Mouse (Mus musculus) left cerebral cortex, postnatal 36 days (tissue): ENCODE results near the gene Zfp451. TPM values are rescaled to one million over a fixed set of nuclear protein-coding genes. Genes with fewer than 3 reads are reported as not detected.

Experiments used
- DNase-seq, 2 experiments: peaks; one replicate each; pipeline ENCODE4 v3.0.0; 2021 to 2022; ENCODE audit warnings: low spot score in 2 of 2, mixed read lengths in 1 of 2
- intact Hi-C: fragments of 180-260 bp; cut with DNase I; formaldehyde crosslinking; loops from one replicate; pipeline ENCODE4 v1.15.1; 2025
- total RNA-seq, 2 experiments: library from RNA; stranded (reverse); gene quantifications; 2 replicates each; pipeline ENCODE4 v1.2.3; 2021

Zfp451 gene
- total RNA-seq, 2 experiments from 2014 or later: 51.2 to 62.0 TPM

DNA sequence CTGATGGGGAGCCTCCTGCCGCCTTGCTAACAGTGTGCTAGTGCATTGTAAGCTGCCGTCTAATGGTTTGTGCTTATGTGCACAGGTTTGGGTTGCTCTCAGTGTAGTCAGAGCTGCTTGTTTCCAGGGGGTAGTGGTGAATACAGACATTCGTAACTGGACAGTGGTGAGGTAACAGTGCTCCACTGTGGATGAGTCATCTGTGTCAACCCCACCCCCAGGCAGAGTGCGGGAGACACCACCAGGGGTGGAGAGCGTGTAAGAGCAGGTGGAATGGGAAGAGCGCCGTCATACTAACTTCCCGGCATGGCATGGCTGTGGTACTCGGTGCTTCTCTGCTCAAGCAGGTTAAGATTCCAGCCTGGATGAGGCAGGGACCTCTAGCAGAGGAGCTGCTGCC lies 81.4 kb downstream of the Zfp451 start:
- intact Hi-C loops: no loop called here
- DNase-seq: no peak

DNA sequence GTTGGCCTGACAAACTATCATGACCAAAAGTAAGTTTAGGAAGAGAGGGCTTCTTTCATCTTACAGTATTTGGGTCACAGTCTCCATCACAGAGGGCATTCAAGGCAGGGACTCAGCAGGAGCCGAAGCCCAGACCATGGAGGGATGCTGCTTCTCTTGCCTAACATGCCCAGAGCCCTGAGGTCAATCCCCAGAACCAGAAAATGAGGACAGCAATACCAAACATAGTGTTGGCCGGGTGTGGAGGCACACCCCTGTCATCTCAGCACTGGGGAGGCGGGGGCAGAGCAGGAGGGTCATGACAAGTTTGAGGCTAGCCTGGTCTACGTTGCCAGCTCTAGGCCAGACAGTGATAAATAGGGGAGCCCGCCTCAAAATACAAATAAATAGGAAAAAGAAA lies 89.3 kb downstream of the Zfp451 start:
- intact Hi-C loops: no loop called here
- no peak for DNase-seq

DNA sequence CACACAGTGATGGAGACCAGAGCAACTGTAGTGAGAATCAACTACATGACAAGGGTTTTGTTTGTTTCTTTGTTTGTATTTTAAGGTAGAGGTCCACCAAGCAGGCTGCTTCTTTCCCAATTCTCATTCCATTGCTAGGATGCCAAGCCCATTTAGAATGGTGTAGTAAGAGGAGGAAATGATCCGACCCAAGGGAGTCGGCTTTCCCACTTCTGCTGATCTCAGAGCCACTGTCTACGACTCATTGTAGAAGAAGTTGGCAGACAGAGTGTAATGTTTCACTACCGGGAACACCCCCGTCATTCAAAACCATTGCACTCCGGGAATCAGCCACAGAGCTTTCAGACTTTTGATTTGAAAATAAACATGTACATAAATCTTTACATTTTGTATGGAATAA lies 89.9 kb downstream of the Zfp451 start:
- intact Hi-C loops: no loop called here

DNA sequence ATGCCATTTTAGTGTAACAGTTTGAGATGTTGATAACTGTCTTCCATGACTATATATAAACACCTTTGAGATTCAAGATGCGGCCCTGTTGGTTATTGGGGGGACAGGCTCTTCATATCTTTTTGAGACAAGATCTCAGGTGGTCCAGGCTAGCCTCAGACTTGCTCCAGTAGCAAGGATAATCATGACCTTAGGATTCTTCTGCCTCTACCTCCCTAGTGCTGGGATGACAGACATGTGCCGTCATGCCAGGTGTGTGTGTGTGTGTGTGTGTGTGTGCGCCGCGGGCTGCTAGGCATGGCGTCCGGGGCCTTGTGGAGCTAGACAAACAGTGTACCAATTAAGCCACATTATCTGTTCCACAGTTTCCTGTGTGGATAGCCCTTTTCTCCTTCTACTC lies 93.4 kb downstream of the Zfp451 start:
- intact Hi-C loops: no loop called here

More for the DNA sequence above, 89.9 kb downstream of the Zfp451 start:
- DNase-seq: no peak

DNA sequence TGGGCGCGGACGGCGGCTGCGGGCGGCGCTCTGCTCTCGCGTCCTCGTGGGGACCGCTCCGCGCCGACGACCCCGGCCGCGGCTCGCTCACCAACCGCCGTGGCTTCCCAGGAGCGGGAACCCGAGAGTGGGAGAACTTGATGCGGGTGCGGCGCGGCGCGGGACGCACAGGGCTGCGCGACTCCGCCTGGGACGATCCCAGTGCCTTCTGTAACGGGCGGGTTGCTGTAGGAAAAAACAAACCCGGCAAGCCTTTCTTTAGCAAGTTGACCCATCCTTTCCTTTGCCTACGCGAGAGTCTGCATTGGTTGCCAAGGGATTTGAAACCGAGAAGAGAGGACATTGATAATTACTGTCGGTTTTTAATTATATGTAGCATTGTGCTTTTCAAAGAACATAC lies 94.2 kb downstream of the Zfp451 start:
- no peak for DNase-seq
- intact Hi-C loops: no loop called here

More for the DNA sequence above, 93.4 kb downstream of the Zfp451 start:
- no peak for DNase-seq

DNA sequence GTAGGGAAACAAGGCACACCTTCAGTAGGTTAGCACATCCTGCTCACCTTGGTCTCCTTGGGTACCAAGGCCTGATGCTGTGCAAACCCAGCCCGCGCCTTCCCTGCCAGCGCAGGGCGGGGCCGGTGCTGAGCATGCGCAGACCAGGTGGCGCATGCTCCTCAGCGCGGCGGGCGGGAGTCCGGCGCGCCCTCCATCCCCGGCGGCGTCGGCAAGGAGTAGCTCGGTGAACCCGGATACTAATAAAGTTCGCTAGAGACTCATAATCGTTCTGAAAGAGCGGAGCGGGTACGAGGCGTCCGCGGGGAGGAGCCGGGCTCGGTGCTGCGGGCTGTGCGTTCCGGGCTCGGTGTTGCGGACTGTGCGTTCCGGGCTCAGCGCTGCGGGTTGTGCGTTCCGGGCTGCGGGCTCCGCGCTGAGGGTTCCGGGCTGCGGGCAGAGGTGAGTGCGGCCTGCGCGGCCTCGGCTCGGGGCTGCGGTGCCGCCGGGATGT lies 94.6 kb downstream of the Zfp451 start, which contains the start of gene Rab23:
Rab23 (plus strand) TSS at position 155 of the 493 bp plus-strand sequence.
- intact Hi-C loops: no loop called here
- peak; percentile 86 to 90 for DNase-seq

DNA sequence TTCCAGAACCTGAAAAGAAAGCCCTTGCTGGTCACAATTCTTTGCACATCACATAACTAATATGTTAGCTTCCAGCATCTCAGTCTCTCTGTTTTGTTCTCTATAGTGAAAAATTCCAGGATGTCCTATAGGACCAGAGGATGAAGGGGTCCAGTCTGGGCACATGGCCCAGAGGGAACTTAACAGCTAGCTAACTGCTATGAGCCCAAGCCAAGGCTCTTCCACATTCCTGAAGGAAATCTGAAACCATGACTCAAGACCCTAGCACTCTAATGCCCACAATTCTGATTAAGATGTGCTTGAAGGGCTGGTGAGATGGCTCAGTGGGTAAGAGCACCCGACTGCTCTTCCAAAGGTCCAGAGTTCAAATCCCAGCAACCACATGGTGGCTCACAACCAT lies 96.8 kb downstream of the Zfp451 start:
- intact Hi-C loops: no loop called here
- no peak for DNase-seq

DNA sequence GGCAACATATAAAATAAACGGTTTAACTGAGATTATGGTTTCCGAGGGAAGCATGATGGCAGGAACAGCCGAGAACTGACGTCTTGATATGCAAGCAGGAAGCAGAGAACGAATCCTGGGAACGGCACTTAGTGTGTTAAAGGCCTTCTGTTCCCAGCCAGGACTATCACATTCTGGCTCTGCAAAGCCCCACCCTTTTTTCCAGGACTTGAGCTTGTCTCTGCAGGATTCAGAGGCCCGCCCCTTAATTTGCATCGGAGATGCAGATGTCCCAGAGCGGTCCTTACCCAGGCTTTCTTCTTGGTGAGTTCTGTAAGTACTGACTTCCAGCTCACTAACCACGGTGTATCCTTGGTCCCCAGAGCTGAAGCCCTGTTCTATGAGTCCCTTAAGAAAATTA lies 99.6 kb downstream of the Zfp451 start:
- intact Hi-C loops: no loop called here
- no peak for DNase-seq

DNA sequence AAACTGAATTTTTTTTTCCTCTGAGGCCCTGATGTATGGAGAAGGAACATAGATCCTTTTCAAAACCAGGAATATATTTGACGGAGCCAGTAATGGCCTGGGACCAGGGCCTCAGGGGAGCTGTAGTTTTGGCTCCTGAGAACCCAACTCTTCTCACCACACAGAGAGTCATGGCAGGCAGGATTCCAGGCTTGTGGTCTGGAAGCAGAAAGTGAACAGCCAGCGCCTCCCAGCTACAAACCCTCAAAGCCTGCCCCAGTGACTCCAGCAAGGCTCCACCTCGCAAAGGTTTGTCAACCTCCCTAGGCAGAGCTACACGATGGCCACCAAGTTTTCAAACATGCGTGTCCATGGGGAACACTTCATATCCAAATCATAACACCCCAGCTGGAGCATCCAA lies 102.4 kb downstream of the Zfp451 start:
- intact Hi-C loops: no loop called here
- no peak for DNase-seq

Other genes starting within 250 kb of the Zfp451 start
- 1 to 10 TPM; 6.3 to 7.1 TPM for gene Prim2, start 144.8 kb downstream of the Zfp451 start, total RNA-seq
- gene Rab23, start 94.7 kb downstream of the Zfp451 start, total RNA-seq: 10 to 100 TPM; 27.4 to 32.1 TPM
- gene Bag2, start 56.8 kb downstream of the Zfp451 start, total RNA-seq: 10 to 100 TPM; 11.7 to 12.2 TPM
- gene Bend6, start 93.2 kb upstream of the Zfp451 start, total RNA-seq: 100 to 1,000 TPM; 128 to 136 TPM
- gene Dst, start 93.6 kb upstream of the Zfp451 start, total RNA-seq: 100 to 1,000 TPM; 243 to 269 TPM